Mouse (Mus musculus): ENCODE results near the gene Mcts1.
A peak's percentile ranks its signal among the peaks of the same experiment; 100 is the strongest.

DNA sequence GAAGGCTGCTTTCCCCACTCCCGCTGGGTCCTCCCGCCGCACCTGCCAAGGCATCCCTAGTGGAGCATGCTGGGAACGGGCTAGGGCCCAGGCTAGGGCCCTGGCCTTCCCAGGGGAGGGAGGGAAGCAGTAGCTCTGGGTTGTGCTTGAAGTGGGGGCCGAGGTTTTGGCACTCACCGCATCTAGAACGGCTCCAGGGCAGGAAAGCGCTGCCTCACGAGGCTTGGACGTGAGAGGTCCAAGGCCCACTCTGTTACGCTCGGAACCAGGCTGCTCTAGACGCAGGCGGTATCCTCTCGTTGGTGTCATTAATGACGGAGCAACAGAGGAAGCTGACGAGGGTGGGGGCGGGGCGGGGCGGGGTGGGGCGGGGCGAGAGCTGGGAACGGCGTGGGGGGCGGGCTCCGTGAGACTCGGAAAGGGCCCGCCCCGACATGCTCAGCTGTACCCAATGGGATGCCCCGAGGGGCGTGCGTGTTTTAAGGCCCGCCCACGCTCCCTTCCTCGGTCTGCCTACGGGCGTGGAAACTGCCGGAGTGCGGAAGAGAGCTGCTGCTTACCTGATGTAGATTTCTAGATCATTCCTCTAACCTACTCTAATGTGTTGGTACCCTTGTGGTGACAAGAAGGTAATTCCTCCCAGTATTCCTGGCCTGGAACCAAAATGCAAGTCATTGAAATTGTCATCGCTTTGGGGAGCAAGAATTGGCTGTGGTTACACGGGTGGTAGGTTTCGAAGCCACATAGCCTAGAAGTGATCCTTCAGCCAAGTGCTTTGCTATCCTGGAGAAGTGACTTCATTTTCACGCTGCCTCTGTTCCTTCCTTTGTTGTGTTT lies 34.6 kb downstream of the Mcts1 start, which contains the start of gene C1galt1c1:
- peak; percentile 80; the same call in 1 of the 2 replicates for TF ChIP-seq POLR2A (IDR thresholded peaks at IDR 0.05; ENCODE audit: borderline replicate concordance, extremely low read depth, low read depth, low read length)
- TF ChIP-seq CTCF (IDR thresholded peaks at IDR 0.05; ENCODE audit: insufficient read depth, low read length) = no peak

All from lung, adult 2 months (tissue).